Mouse (Mus musculus) bone marrow macrophage, adult 2 months (primary cell): ENCODE results near the gene Bak1. TPM values are rescaled to one million over a fixed set of nuclear protein-coding genes. Genes with fewer than 3 reads are reported as not detected.

Experiments used
- H3K27ac ChIP-seq: 2 replicates; pipeline ENCODE4 v1.5.1; 2012; ENCODE audit warnings: low read depth, low read length; ENCODE audit not compliant: insufficient read depth
- H3K4me1 ChIP-seq: 2 replicates; pipeline ENCODE4 v1.6.1; 2012; ENCODE audit warnings: low read length; ENCODE audit not compliant: control insufficient read depth, insufficient read depth
- H3K4me3 ChIP-seq: 2 replicates; pipeline ENCODE4 v1.5.1; 2012; ENCODE audit warnings: mild to moderate bottlenecking, low read length, moderate library complexity; ENCODE audit not compliant: insufficient read depth
- CTCF ChIP-seq: IDR thresholded peaks from 2 replicates; pipeline ENCODE4 v1.5.1; 2012; ENCODE audit warnings: low read depth, mild to moderate bottlenecking, low read length, moderate library complexity
- POLR2A ChIP-seq: IDR thresholded peaks from 2 replicates; pipeline ENCODE4 v1.6.1; 2012; ENCODE audit warnings: mild to moderate bottlenecking, low read depth, low read length, borderline replicate concordance
- polyA plus RNA-seq: library from polyadenylated mRNA; stranded (reverse); fragments of >200 nt; gene quantifications from 2 replicates; pipeline ENCODE4 v1.2.4, GENCODE M21; 2012; ENCODE audit not compliant: missing spikeins, insufficient read depth, insufficient read length

Gene Bak1
- polyA plus RNA-seq, 1 experiment, result 83.0 TPM

DNA sequence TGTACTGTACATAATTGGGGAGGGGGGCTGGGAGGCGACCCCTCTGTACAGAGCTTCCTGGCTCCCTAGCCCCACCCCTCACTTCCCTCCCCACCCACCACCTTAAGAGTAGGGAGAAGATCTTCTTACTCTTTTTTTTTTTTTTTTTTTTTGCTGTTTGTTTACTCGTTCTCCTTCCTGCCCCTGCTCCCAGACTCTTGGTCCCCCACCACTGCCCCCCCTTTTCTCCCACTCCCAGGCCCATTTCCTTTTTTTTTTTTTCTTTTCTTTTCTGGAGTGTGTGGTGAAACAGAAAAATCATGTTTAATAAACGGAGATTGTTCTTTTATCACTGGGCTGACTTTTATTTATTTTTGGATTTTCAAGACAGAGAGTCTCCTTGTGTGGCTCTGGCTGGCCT, 56.7 kb downstream of the Bak1 start:
- peak overlapping the region; percentile 48; the same call in 1 of the 2 replicates for H3K27ac ChIP-seq

DNA sequence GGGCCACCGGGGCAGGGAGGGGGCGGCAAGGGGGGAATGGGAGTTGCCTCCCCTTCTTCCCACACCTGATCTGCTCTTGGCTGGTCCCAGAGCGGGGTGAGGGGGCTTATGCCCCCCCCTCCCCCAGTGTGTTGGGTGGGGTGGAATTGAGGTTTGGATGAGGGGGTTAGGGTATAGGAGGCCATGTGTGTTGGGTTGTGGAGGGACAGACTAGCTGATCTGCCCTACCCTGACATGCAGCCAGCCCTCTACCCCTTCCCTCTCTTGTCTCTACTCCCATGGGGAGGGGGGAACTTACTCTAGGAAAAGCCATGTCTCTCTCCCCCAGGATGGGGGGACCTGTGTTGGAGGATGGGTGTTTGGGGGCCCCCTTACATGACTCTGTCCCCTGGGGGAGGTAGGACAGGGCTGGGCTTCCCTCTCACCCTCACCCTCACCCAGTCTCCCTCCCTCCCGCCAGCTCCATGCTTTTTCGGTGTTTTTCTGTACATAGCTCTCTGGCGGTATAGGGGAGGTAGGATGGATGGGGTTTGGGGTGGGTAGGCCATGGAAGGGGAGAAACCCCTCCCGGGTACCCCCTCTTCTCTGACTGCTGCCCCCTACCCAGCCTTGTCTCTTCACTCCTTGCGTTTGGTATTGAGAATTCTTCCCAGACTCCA, 57.4 kb downstream of the Bak1 start:
- H3K4me1 ChIP-seq, result peaks cover 11% of the 10 kb centered on the region
- no peak overlapping the region for H3K27ac ChIP-seq
- H3K4me3 ChIP-seq, result no peak overlapping the region
- no peak for TF ChIP-seq CTCF
- TF ChIP-seq POLR2A, result no peak

More for the DNA sequence above, 56.7 kb downstream of the Bak1 start:
- Histone ChIP-seq H3K4me3 (peak overlapping the region; percentile 96), H3K4me1 (peaks cover 11% of the 10 kb centered on the region)
- no peak for TF ChIP-seq CTCF
- no peak for TF ChIP-seq POLR2A

DNA sequence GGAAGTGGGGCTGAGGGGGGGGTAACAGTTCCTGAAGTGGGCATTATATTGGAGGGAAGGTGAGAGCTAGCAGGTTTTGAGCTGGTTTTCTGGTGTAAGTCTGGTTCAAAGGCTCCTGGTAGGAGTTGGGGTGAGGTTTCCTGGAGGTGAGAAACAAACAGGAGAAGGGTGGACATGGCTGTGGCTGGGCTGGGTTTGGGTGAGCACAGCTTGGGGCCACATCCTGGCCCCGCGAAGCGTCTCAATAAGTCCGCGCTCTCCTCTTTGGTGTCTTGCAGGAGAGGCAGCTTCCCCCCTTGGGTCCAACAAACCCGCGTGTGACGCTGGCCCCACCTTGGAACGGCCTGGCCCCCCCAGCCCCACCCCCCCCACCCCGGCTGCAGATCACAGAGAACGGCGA, 58.6 kb downstream of the Bak1 start:
- TF ChIP-seq POLR2A (no peak), CTCF (no peak)
- H3K4me1 ChIP-seq, result peaks cover 8% of the 10 kb centered on the region
- H3K4me3 ChIP-seq, result no peak overlapping the region
- no peak overlapping the region for H3K27ac ChIP-seq

Other genes starting within 250 kb of the Bak1 start
- gene Bnip1, start 247.9 kb downstream of the Bak1 start, polyA plus RNA-seq, result 25.0 and 25.5 TPM in 2 replicates
- not detected in 2 replicates for gene Nkx2-5, start 184.0 kb downstream of the Bak1 start, polyA plus RNA-seq
- gene Kifc5b, start 111.9 kb downstream of the Bak1 start, polyA plus RNA-seq, result 8.3 and 11.0 TPM in 2 replicates
- gene Phf1, start 96.0 kb downstream of the Bak1 start, polyA plus RNA-seq, result 32.1 and 34.3 TPM in 2 replicates
- gene Cuta, start 89.4 kb downstream of the Bak1 start, polyA plus RNA-seq, result 120 and 134 TPM in 2 replicates
- gene Syngap1, start 87.8 kb downstream of the Bak1 start, polyA plus RNA-seq, result 2.4 and 3.5 TPM in 2 replicates
- gene Zbtb9, start 55.8 kb downstream of the Bak1 start, polyA plus RNA-seq, result 10.4 TPM in 2 replicates
- gene Itpr3, start 28.3 kb upstream of the Bak1 start, polyA plus RNA-seq, result 3.1 and 3.5 TPM in 2 replicates
- gene Uqcc2, start 104.9 kb upstream of the Bak1 start, polyA plus RNA-seq, result 75.5 and 91.6 TPM in 2 replicates
- not detected in 2 replicates for gene Ip6k3, start 138.8 kb upstream of the Bak1 start, polyA plus RNA-seq
- 42.8 and 52.7 TPM in 2 replicates for gene Lemd2, start 175.5 kb upstream of the Bak1 start, polyA plus RNA-seq